Mouse (Mus musculus) mouse embryonic stem cell (cell line): ENCODE data around the gene Olfr1045.
"Not testable (repeated sequence)": the region's sequence is repeated elsewhere in the genome, so short reads cannot be mapped to it uniquely, and the experiment has no call there.

Experiments used
- in situ Hi-C, 2 experiments: fragments of 300-500 bp; cut with MboI; formaldehyde crosslinking; loops; 1 replicate in 1 of 2; 3 replicates in 1 of 2; pipeline ENCODE4 v1.14.3; 2019 to 2020; ENCODE audit warnings: low sequenced_read_pairs in 2 of 2, low pct_unique_long_range_greater_than_20kb in 1 of 2, mixed read lengths in 1 of 2; ENCODE audit not compliant: unreplicated experiment in 1 of 2

Gene Olfr1045

GRCm38 (mm10) chr2:86202909-86203308 is at the start of gene Olfr1045:
TSS of gene Olfr1045 (minus strand) at chr2:86203009.
- in situ Hi-C loops: no loop called here

DNA sequence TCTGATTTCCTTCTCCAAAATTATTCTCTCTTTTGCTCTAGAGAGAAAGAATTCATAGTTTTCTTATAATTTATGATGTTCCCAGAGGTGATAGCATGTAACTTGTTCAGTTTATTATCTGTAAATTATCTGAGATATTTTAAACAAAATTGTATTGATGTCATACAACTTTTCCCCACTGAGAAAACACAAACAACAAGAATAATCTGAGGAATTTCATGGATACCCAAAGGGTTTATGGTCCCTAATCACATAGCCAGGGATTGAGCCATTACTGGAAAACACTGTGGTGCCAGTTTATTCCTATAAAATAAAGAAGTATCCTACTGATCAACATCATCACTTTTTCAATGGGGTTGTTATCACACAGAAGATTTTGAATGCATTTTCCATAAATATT is 37.4 kb upstream of the Olfr1045 start, which contains the start of gene Olfr1048:
Olfr1048 (minus strand) TSS at position 101 of the 400 bp plus-strand sequence.
- in situ Hi-C loops: no loop called here

GRCm38 (mm10) chr2:86231301-86231700 is 28.5 kb upstream of the Olfr1045 start, which contains the start of gene Olfr1047:
TSS of gene Olfr1047 (minus strand) at chr2:86231401.
- in situ Hi-C loops: no loop called here

DNA sequence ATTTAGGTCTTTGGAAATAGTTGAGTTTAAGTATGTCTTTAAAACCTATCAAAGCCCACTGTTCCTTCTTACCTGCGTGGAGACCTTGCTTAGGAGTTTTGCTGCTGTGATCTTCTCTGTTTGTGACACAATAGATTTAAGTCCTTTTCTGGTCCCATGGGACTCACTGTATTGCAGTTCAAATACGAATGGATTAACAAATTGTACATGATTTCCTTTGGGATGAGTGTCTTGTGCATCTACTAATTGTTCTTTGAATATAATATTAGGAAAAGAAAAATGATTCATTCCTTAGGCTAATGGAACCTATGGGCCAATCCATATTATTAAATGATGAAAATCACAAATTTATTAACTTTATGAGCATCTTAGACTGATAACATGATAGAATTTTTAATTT is 16.4 kb upstream of the Olfr1045 start, which contains the start of gene Olfr1046:
Olfr1046 (minus strand) TSS at position 101 of the 400 bp plus-strand sequence.
- in situ Hi-C loops: no loop called here

- in situ Hi-C loops: no loop called here
Observed at GRCm38 (mm10) chr2:86195863-86196262, 6.9 kb downstream of the Olfr1045 start.

DNA sequence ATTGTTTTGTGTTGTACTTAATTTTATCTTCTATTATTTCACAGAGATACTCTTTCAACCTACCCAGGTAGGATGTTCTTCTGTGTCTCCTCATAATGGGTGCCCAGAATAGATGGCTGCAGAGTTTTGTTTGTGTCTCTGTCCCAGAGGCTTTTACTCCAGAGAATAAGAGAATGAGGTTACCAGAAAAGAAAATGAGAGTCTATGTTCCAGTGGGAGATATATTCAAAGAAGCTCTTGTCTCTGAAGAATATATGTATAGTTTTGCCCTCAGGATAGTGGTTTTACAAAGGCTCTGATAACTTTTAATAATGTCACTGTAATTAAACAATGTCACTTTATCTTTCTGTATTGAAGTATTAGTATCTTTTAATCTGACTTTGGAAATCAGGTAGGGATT is 17.2 kb downstream of the Olfr1045 start, which contains the start of gene Olfr52:
Olfr52 (minus strand) TSS at position 101 of the 400 bp plus-strand sequence.
- in situ Hi-C loops: no loop called here

GRCm38 (mm10) chr2:86179950-86180349 is 22.9 kb downstream of the Olfr1045 start:
- in situ Hi-C loops: no loop called here

GRCm38 (mm10) chr2:86177720-86178119 is 25.1 kb downstream of the Olfr1045 start, which contains the start of gene Olfr1044:
TSS of gene Olfr1044 (minus strand) at chr2:86177820.
- in situ Hi-C loops: no loop called here

DNA sequence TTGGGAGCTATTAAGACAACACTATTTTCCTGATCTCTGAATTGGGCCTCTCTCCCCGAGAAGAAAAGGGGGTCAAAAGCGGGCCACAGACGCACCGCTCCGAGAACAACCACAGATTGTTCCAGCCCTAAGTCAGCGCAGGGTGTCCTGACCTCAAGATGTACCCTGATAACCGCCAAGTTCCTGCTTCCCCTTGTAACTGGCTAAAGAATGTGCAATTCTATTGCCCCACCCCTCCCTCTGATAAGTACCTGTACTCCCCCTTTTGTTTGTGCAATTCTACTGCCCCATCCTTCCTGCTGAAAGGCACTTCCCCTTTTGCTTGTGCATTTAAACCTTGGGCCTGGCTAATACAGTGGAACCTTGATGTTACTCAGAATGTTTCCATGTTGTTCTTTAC is 27.4 kb downstream of the Olfr1045 start:
- in situ Hi-C loops: not testable (repeated sequence)

DNA sequence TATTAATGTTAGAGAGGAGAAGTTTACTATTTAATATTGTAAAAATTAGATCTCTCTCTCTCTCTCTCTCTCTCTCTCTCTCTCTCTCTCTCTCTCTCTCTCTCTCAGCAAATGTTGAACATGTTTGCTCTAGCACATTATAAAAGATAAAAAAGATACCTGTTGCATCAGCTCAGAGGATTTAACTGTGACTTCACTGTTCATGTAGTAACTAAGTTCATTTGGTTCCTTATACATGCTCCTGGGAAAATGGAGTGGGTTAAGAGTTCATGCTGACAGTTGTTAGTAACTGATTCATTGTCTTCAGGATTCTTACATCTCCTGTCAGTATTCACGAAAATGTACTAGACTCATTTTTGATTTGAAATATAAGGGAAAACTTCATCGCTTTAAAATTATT is 35.4 kb downstream of the Olfr1045 start, which contains the start of gene Olfr1043:
Olfr1043 (minus strand) TSS at position 101 of the 400 bp plus-strand sequence.
- in situ Hi-C loops: no loop called here

- in situ Hi-C loops: no loop called here
Observed at GRCm38 (mm10) chr2:86161738-86162137, 41.1 kb downstream of the Olfr1045 start, which contains the start of gene Olfr1042. TSS of gene Olfr1042 (minus strand) at chr2:86161838.

DNA sequence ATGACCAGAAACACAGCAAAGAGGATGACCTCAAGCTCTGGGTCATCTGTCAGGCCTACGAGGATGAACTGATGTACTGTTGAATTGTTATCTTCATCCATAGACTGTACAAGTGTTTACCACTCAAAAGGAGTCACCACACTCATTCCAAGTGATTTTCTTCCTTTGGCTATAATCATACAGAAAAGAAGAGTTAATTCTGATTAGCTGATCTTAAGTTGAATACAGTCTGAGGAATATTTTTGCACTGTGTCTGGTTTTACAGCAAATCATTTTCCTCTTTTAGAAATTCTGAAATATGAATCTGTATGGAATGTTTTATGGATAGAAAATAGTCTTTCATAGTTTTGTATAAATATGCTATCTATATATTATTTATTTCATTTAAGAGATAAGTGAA is 56.2 kb downstream of the Olfr1045 start, which contains the start of gene Olfr1040:
Olfr1040 (minus strand) TSS at position 101 of the 400 bp plus-strand sequence.
- in situ Hi-C loops: no loop called here
